Mouse (Mus musculus) right cerebral cortex, postnatal 25 days (tissue): ENCODE data around the gene Zdhhc19.
A peak's percentile ranks its signal among the peaks of the same experiment; 100 is the strongest.

Experiments used
- DNase-seq: peaks from one replicate; pipeline ENCODE4 v3.0.0; 2022

Zdhhc19 gene

GRCm38 (mm10) chr16:32551346-32551747 is 55.3 kb downstream of the Zdhhc19 start:
- DNase-seq, result no peak

- no peak for DNase-seq
Observed at GRCm38 (mm10) chr16:32555588-32555987, 59.5 kb downstream of the Zdhhc19 start.

- DNase-seq, result no peak
Observed at GRCm38 (mm10) chr16:32559493-32559892, 63.4 kb downstream of the Zdhhc19 start.

DNA sequence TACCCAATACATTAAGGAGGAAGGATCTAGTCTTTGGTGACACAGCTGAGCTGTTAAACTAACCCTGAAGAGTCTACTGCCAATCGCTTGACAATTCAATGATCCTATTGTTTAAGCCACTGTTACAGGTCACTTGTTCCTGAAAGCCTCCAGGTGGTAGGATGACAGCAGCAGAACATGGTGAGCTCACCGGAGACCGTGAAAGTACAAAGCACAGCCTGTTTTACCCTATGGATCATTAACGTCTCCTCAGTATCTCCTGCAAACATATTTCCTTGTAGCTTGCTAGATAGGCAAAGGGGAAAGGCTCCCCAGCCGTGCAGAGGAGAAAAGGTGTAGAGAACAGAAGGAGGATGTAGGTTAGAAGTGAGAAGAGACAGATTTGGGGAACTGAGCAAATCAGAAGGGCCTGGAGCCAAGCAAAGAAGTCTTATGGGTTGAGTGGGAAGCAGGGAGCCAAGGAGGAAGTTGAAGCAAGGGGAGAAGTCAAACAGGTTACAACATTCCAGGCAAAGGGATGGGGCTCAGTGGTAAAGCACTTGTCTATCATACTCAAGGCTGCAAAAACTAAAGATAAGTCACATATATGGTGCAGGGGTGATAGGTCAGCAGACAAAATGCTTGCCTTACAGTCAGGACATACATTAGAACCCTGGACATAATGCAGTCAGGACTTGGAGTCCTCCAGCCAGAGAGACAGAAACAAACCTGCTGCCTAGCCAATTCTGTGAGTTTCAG is 67.2 kb downstream of the Zdhhc19 start:
- DNase-seq, result no peak

- no peak for DNase-seq
Observed at GRCm38 (mm10) chr16:32567282-32567681, 71.2 kb downstream of the Zdhhc19 start.

DNA sequence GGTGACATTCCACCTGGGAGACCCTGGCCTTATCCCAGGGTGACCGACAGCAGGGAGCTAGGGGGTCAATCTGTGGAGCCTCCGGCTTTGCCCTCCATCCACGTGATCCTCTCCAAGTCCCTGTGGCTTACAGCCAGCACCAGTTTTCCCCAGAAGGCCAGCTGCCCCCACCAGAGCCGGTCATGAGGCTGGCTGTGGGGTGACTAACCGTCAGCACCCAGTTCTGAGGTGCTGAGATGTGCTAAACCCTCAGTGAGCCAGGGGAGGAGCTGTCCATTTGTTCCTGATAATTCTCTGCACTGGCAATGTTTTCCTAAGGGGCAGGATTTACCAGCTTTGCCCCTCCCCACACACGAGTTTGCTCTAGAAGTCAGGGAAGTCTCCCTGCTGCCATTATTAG is 72.3 kb downstream of the Zdhhc19 start:
- DNase-seq, result no peak

GRCm38 (mm10) chr16:32570042-32570441 is 74.0 kb downstream of the Zdhhc19 start:
- no peak for DNase-seq

DNA sequence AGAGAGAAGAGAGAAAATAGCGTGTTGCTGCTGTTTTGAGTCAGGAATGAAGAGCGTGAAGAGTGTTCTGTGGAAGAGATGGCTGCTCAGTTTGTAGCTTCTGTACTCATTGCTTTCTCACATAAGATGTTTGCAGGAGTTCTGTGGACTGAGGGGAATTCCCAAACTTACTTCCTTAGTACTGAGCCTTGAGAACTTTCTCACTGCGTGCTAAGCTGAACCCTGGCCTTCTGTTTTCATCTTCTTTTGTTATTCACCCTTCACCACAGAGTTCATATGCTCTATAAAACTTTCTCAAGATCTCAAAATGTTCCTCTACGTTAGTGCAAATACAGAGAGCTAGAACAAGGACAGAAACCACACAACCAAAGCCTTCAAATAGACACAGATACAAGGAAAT is 76.5 kb downstream of the Zdhhc19 start:
- no peak for DNase-seq

DNA sequence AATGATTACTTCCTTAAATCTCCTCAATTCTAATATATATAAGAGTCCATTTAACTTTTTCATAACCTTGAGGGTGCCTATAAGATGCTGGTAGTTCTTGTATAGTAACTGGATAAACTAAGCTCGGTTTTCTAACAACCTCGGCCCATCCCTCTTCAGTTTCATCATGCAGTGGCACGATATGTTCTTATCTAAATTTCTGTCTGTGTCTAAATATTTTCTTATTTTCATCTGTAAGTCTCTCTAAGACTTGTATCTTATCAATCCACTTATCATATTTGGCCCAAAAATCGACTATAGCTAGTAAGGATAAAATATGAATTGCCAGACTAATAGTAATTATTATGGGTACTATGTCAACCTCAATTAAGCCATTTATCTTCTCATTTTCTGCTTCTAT is 90.4 kb downstream of the Zdhhc19 start:
- no peak for DNase-seq

DNA sequence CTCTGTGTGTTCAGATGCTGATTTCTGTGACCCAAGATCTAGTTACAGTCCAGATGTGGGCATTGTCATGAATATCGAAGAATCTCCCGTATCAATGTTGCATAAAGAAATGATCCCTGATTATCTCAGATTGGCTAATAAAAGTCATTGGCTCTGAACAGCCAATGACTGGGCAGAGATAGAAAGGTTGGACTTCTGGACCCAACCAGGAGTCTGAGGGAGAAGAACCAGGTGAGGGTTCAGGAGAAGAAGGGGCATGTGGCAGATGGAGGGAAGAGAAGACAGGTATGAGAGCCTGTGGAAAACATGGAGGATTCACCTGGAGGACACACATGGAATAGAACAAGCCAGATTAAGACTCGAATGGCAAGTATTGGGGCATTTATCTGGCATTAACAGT is 92.5 kb downstream of the Zdhhc19 start:
- no peak for DNase-seq

DNA sequence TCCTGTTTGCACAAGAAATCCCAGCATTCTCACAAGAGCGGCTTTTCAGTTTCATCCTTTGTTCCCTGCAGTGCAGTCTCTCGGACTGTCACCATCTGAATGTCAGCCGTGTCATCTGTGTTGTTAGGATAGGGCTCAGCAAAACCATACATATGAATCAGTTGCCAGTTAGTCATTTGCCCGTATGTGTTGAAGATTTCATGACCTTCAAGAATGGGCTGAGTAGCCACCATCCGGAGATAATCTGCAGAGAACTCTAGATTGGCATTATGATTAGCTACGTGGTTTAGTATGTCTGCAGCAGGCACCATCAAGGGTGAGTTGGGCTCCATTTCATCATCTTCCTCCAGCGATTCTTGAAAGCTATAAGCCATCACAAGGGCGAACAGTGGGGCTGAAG is 95.5 kb downstream of the Zdhhc19 start:
- DNase-seq, result no peak

- DNase-seq, result no peak
Observed at GRCm38 (mm10) chr16:32593283-32593805, 97.3 kb downstream of the Zdhhc19 start.

DNA sequence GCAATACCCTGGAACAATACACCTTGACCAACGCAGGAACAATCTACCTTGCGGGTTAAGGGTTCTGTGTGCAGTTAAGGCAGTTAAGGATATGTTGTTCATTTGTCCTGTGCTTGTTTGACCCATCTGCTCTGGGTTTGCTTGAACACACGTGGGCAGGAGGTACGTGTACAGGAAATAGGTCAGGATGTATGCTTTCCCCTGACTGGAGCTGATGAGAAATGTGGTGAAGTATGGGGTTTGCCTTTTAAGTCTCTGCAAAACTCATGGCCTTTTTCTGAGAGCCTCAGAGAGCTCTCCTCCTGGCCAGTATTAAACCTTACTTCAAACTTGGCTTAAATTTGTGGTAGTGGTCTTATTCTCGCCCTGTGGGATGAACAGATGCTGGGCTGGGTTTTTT is 97.9 kb downstream of the Zdhhc19 start:
- DNase-seq, result no peak

- no peak for DNase-seq
Observed at GRCm38 (mm10) chr16:32594701-32595100, 98.6 kb downstream of the Zdhhc19 start.

DNA sequence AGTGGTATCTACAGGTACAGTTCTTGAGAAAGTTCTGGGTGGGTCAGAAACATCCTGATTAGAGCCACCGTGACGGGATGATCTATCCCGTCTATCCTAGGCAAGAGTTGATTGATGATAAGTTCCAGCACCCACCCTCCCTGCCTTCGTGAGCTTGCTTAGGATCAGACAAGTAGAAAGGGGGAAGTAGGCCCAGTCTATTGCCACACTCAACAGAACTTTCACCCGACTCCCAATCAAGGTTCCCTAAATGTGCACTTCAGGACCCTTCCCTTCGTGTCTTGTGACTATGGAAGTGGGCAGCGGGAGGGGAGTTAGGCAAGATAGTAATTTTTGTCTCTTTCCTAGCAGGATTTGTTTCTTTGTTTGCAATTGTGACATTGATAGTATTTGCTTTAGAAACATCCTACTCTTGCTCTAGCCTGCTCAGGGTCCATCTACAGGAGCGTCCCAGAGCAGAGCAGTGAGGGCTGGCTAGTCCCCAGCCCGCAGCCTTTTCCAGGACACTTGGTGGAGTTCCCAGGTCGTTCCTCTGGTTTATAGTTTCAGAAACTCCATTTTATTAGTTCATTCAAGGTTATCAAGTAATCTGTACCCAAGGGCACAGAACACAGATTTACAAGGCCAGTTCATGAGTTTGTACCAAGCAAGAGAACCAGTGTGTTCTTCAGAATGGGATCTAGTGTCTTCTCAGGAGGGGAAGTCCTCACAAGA is 99.2 kb downstream of the Zdhhc19 start:
- DNase-seq, result no peak

GRCm38 (mm10) chr16:32597909-32598381 is 101.9 kb downstream of the Zdhhc19 start:
- DNase-seq, result no peak

- DNase-seq, result no peak
Observed at GRCm38 (mm10) chr16:32599151-32599550, 103.1 kb downstream of the Zdhhc19 start.

DNA sequence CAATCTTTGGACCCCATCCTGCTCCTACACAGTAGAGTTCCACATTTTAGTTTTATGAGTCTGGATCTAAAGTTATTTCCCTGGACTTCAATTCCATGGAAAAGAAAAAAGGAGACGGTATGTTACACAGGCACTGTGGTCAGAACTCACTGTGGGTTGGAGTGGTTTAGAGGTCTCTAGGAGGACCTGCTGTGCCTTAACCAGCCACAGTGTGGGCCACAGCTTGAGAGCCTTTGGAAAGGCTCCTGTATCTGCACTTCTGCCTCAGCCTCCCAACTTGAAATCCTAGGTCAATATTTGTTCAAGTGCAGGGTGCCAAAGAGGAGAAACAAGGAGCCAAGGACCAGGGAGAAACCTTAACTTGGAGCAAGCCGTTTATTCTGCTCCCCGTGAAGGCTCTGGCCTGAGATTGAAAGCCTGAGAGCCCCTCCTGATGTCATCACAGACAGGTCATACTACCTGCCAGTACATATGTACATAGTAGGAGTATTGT is 106.2 kb downstream of the Zdhhc19 start:
- no peak for DNase-seq

- DNase-seq, result no peak
Observed at GRCm38 (mm10) chr16:32607562-32608343, 111.7 kb downstream of the Zdhhc19 start.

DNA sequence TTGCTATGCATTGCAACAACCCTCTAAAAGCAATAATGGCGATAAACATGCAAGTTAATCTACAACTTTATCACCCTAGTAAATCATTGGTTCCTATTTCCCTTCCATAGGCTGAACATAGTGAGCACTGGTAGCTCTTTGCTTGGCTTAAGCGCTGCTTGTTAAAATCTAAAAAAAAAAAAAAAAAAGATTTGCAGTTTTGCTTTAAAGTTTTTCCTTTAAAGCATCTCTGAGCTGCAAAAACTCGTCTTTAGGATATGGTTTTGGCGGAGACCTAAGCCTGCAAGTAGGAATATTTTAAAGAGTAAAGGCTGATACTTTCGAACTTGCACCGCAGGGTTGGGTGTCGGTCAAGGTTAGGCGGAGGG is 112.3 kb downstream of the Zdhhc19 start:
- no peak for DNase-seq

DNA sequence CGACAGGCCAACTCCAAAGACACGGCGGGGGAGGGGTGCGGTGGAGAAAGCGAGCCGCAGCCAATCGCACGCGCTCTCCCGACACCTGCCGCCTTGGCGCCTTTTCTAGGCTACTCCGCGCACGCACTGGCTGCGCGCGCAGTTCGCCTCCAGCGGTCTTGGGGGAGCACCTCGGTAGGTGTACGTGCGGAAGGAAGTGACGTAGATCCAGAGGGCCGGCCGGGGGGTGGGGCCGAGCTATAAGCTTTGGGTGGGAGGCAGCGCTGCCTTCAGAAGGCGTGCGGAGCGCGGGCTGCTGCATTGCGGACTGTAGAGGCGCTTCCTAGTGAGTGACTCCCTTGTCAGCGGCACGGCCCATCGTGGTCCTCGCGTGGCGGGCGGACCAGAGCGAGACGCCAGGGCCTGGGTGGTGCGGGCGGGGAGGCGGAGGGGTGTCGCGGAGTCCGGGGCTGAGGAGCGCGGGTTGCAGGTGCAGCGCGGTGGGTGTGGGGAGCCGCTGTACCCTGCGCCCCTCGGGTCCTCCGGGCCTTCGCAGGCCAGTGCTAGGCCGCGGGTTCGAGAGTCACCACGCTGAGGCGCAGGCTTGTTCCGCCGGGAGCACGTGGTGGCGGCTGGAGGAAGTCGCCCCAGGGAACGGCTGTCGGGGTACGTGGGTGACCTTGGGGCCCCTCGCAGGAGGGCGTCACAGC is 112.8 kb downstream of the Zdhhc19 start, which contains the start of gene Tfrc:
Tfrc (plus strand) TSS at position 209 of the 689 bp plus-strand sequence.
- peak; percentile 97 for DNase-seq

GRCm38 (mm10) chr16:32609401-32609779 is 113.3 kb downstream of the Zdhhc19 start:
- no peak for DNase-seq
